Mouse (Mus musculus) lung, postnatal 0 days (tissue): ENCODE results near the gene Kalrn.
A peak's percentile ranks its signal among the peaks of the same experiment; 100 is the strongest.

Source experiments
- CTCF ChIP-seq: IDR thresholded peaks from 2 replicates; pipeline ENCODE4 v1.5.1; 2016; ENCODE audit warnings: antibody characterized with exemption, mild to moderate bottlenecking
- EP300 ChIP-seq: IDR thresholded peaks from 2 replicates; pipeline ENCODE4 v1.6.1; 2016; ENCODE audit warnings: antibody characterized with exemption, mild to moderate bottlenecking, control low read depth

DNA sequence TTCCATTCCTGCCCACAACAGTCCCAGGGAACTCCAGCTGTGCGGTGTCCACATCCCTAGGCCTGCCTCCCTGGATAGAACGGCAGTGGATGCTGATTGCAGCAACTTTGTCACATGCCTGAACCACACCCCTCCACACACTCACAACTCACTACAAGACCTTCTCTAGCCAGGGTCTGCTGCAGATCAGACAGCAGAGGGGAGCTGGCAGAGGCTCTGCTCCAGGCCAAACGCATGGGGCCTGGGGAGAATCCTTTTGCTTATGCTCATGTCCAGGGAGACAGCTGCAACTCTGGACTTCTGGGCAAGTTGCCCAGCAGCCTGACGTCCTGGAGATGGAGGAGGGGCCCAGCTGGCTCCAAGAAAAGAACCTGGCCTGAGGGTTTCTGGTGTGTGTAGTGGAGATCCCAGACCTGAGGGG lies 132.3 kb downstream of the Kalrn start:
- no peak for TF ChIP-seq CTCF
- TF ChIP-seq EP300 = peak; percentile 55; the same call in 1 of the 2 replicates
